Mouse (Mus musculus) midbrain, postnatal 0 days (tissue): ENCODE results near the gene Nme6. TPM values are rescaled to one million over a fixed set of nuclear protein-coding genes. Genes with fewer than 3 reads are reported as not detected.

Source experiments
- ATAC-seq: fragments of 200-750 bp; cut with Nextera tagmentation; 2 replicates; pipeline ENCODE4 v1.8.0; 2017; ENCODE audit warnings: moderate number of reproducible peaks, mild to moderate bottlenecking, moderate TSS enrichment, moderate library complexity; ENCODE audit not compliant: low FRiP score
- DNase-seq: peaks from one replicate; pipeline ENCODE4 v3.0.0-alpha.2; 2015; ENCODE audit warnings: low spot score
- H3K27ac ChIP-seq: fragments of 300-500 bp; sonication (generic); 2 replicates; pipeline ENCODE4 v1.5.1; 2014; ENCODE audit warnings: low read depth, mild to moderate bottlenecking, low read length, mixed read lengths
- H3K27me3 ChIP-seq: fragments of 300-500 bp; sonication (generic); 2 replicates; pipeline ENCODE4 v1.6.1; 2014; ENCODE audit warnings: low read length, control low read depth, mixed read lengths; ENCODE audit not compliant: insufficient read depth
- H3K36me3 ChIP-seq: fragments of 300-500 bp; sonication (generic); 2 replicates; pipeline ENCODE4 v1.6.1; 2014; ENCODE audit warnings: low read length, control low read depth, mixed read lengths; ENCODE audit not compliant: insufficient read depth
- H3K4me1 ChIP-seq: fragments of 300-500 bp; sonication (generic); 2 replicates; pipeline ENCODE4 v1.6.1; 2014; ENCODE audit warnings: mild to moderate bottlenecking, control low read depth, antibody characterized with exemption, low read length, mixed read lengths; ENCODE audit not compliant: insufficient read depth
- H3K4me2 ChIP-seq: fragments of 300-500 bp; sonication (generic); 2 replicates; pipeline ENCODE4 v1.6.1; 2014; ENCODE audit warnings: low read depth, mild to moderate bottlenecking, low read length, mixed read lengths; ENCODE audit not compliant: poor library complexity, severe bottlenecking
- H3K4me3 ChIP-seq: fragments of 300-500 bp; sonication (generic); 2 replicates; pipeline ENCODE4 v1.5.1; 2014; ENCODE audit warnings: low read depth, mild to moderate bottlenecking, low read length, moderate library complexity
- H3K9ac ChIP-seq: fragments of 300-500 bp; sonication (generic); replicated peaks from 2 replicates; pipeline ENCODE4 v1.6.1; 2014; ENCODE audit warnings: mild to moderate bottlenecking, low read length, moderate library complexity, mixed read lengths; ENCODE audit not compliant: poor library complexity, severe bottlenecking
- H3K9me3 ChIP-seq: fragments of 300-500 bp; sonication (generic); 2 replicates; pipeline ENCODE4 v1.6.1; 2016; ENCODE audit warnings: low read length, control low read depth
- CTCF ChIP-seq: IDR thresholded peaks from 2 replicates; pipeline ENCODE4 v1.5.1; 2016; ENCODE audit warnings: antibody characterized with exemption, mild to moderate bottlenecking
- WGBS: fragments of 180-500 bp; shearing (Covaris S2); extraction: QIAGEN DNeasy Blood & Tissue Kit; methylation state at CpG from one replicate; pipeline ENCODE4 v1.1.7; 2014; 5-methylcytosine and 5-hydroxymethylcytosine counted together
- polyA plus RNA-seq: library from polyadenylated mRNA; unstranded; fragments of >200 nt; fragmentation: Nextera tagmentation; extraction: Ambion mirVana; gene quantifications from 2 replicates; pipeline ENCODE4 v1.2.1, GENCODE M21; 2015
- total RNA-seq: library from RNA; depleted of rRNA; stranded (reverse); fragments of >200 nt; gene quantifications from 2 replicates; pipeline ENCODE4 v1.2.3, GENCODE M21; 2014

Nme6 gene
- total and polyA plus RNA-seq, 2 experiments from 2014 or later, result 47.6 to 50.6 TPM

DNA sequence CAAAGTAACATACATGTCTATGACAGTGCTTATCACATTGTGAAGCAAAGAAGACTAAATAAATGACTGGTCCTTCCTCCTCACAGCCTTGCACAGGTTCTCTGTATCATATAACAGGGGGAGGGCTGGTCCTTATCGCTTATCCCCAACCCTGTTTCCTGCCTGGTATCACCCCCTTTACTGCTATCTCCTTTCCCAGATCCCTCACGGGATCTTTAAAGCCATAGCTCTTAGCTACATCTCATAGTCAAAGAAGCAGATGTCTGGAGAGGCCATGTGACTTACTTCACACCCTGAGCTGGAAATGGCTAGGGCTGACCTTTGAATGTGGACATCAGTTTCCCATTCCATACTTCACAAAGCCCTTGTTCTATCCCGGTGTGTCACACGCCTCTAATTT lies 6.8 kb upstream of the Nme6 start:
- Histone ChIP-seq H3K4me3 (no peak overlapping the region), H3K9ac (no peak overlapping the region), H3K27me3 (no peaks in the 10 kb centered on the region), H3K9me3 (no peaks in the 10 kb centered on the region), H3K4me2 (no peak overlapping the region), H3K4me1 (no peaks in the 10 kb centered on the region), H3K36me3 (no peaks in the 10 kb centered on the region), H3K27ac (no peak overlapping the region)
- TF ChIP-seq CTCF, result no peak
- no peak for ATAC-seq
- WGBS, result 75% methylated on average over 4 of the region's 4 CpGs
- DNase-seq, result no peak

DNA sequence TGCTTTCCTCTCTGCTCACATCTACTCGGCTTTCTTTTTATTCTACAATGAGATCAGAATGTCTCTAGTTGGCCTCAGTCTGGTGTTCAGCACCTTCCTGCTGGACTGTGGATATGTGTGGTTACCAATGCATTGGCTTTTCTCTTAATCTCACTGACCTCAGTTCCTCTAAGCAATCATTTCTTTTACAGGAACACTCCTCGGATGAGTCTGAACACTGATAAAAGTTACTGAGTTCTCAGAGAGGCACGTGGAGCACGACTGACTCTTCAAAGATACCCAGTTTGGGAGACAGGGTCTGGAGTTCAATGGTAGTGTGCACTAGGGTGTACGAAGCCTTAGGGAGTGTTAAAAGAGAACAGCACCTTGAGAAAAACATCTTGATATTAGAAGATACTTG lies 6.4 kb upstream of the Nme6 start:
- ATAC-seq, result no peak
- no peak overlapping the region for H3K4me2 ChIP-seq
- no peaks in the 10 kb centered on the region for H3K4me1 ChIP-seq
- H3K9ac ChIP-seq, result no peak overlapping the region
- H3K27me3 ChIP-seq, result no peaks in the 10 kb centered on the region
- WGBS, result 79% methylated on average over 5 of the region's 5 CpGs
- no peaks in the 10 kb centered on the region for H3K9me3 ChIP-seq
- no peak overlapping the region for H3K4me3 ChIP-seq
- H3K36me3 ChIP-seq, result no peaks in the 10 kb centered on the region
- no peak for TF ChIP-seq CTCF
- H3K27ac ChIP-seq, result no peak overlapping the region
- DNase-seq, result no peak

DNA sequence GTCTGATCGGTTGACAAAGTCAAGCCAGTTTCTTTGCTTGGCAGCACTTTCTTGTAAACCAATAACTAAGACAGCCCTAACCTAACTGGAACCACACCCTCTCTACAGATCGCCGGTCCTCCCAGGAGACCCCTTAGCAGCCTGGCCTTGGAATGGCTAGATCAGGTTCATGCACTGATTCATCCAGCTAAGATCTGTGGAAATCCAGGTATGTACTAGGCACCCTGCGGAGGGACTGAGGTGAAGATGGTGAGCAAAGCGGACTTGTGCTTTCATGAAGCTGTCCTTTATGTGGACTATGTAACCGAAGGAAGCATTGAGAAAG lies 501 bp downstream of the Nme6 start:
- peak overlapping the region; percentile 74 for H3K9ac ChIP-seq
- no peak for TF ChIP-seq CTCF
- H3K27me3 ChIP-seq, result no peaks in the 10 kb centered on the region
- H3K4me1 ChIP-seq, result no peaks in the 10 kb centered on the region
- peak overlapping the region; percentile 61 for H3K4me3 ChIP-seq
- DNase-seq (no peak), ATAC-seq (peak; percentile 47)
- H3K9me3 ChIP-seq, result no peaks in the 10 kb centered on the region
- peak overlapping the region; percentile 87 for H3K27ac ChIP-seq
- H3K36me3 ChIP-seq, result 0 out of 2 replicates have a peak, but pooled peaks cover 7% of the 10 kb centered on the region
- WGBS, result 4% methylated on average over 6 of the region's 6 CpGs
- peak overlapping the region; percentile 85 for H3K4me2 ChIP-seq

DNA sequence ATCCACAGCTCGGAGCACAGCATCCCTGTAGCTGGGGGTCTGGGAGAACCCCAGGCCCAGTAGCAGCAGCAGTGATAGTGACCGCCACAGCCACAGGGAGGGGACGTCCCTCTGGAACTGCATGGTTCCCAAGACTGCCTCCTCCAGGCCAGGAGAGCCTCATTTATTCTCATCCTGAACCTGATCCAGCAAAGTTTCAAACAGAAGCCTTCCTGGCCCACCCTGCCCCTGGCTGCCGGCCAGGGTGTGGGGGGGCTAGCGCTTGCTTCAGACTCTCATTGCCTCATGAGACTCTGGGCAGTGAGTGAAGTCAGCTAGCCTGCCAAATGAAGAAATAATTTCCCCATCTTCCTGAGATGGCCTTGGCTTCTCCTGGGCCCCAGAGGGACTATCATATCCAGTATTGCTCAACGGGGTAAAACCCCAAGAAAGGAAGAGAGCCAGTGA lies 16.8 kb downstream of the Nme6 start, which contains the start of gene Camp:
Gene Camp (minus strand): TSS at position 306 of the 447 bp plus-strand sequence.
- TF ChIP-seq CTCF, result no peak
- DNase-seq (peak; percentile 61), ATAC-seq (no peak)
- 66% methylated on average over 6 of the region's 6 CpGs for WGBS
- H3K9me3 ChIP-seq, result no peaks in the 10 kb centered on the region
- H3K27ac ChIP-seq, result no peak within 1 kb of the TSS
- no peaks in the 10 kb centered on the region for H3K36me3 ChIP-seq
- H3K4me1 ChIP-seq, result no peaks in the 10 kb centered on the region
- H3K27me3 ChIP-seq, result no peaks in the 10 kb centered on the region
- H3K4me3 ChIP-seq, result no peak within 1 kb of the TSS
- H3K9ac ChIP-seq, result no peak within 1 kb of the TSS
- no peak within 1 kb of the TSS for H3K4me2 ChIP-seq

DNA sequence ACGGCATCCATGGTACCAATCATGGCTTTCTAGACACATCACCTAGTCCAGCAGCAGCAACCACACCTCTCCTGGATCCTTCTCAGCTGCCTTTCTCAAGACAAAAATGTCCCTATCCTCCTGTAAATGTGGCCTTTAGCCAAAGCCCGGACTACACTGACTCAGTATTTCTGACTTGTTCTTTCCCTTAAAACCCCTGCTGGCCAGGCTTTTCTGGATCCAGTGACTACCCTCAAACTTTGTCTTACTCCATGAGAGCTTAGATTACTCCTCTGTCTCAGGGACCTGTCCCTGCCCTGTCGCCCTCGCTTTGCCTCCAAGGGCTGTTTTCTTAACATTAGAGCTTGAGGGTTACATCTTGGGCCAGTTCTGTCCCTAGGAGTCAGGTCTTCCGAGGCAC lies 17.6 kb downstream of the Nme6 start:
- no peak for DNase-seq
- Histone ChIP-seq H3K4me3 (no peak overlapping the region), H3K4me2 (no peak overlapping the region), H3K9ac (no peak overlapping the region), H3K27ac (no peak overlapping the region), H3K36me3 (no peaks in the 10 kb centered on the region), H3K9me3 (no peaks in the 10 kb centered on the region), H3K4me1 (no peaks in the 10 kb centered on the region), H3K27me3 (no peaks in the 10 kb centered on the region)
- no peak for ATAC-seq
- WGBS, result 89% methylated on average over 5 of the region's 5 CpGs
- TF ChIP-seq CTCF, result no peak

DNA sequence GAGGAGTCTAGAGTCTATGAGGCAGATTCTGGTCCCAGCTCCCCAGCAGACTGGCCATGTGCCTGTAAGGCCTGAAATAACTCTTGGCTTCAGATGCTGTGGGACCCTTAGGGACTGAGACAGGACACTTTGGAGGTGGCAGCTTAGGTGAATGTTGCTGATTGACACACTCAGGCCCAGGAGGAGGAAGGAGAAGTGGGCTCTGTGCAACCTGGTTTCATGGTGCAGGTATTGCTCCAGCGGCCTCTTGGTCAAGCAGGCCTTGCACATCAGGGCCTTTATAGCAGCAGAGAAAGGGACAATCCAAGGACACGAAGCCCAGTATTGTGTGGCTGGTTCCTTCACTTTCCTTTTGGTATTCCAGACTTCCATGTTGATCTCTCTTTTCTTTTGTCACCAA lies 21.8 kb downstream of the Nme6 start:
- H3K9me3 ChIP-seq, result no peaks in the 10 kb centered on the region
- 72% methylated on average over 2 of the region's 2 CpGs for WGBS
- no peaks in the 10 kb centered on the region for H3K36me3 ChIP-seq
- no peak for ATAC-seq
- H3K27me3 ChIP-seq, result no peaks in the 10 kb centered on the region
- H3K4me2 ChIP-seq, result no peak overlapping the region
- no peak for DNase-seq
- H3K9ac ChIP-seq, result no peak overlapping the region
- no peak overlapping the region for H3K4me3 ChIP-seq
- no peak overlapping the region for H3K27ac ChIP-seq
- TF ChIP-seq CTCF, result no peak
- H3K4me1 ChIP-seq, result no peaks in the 10 kb centered on the region
